Mouse (Mus musculus) megakaryocyte, embryonic 14.5 days (primary cell): ENCODE data around the gene Ccdc85c. TPM values are rescaled to one million over a fixed set of nuclear protein-coding genes. Genes with fewer than 3 reads are reported as not detected.

Experiments used
- H3K27me3 ChIP-seq: replicated peaks from 2 replicates; pipeline ENCODE3; 2012; ENCODE audit warnings: inconsistent platforms
- H3K36me3 ChIP-seq: replicated peaks from 2 replicates; pipeline ENCODE3; 2012; ENCODE audit warnings: low read length, inconsistent platforms, mixed read lengths
- H3K4me1 ChIP-seq: 2 replicates; pipeline ENCODE4 v1.6.1; 2012; ENCODE audit warnings: inconsistent platforms
- H3K4me3 ChIP-seq: replicated peaks from 2 replicates; pipeline ENCODE3; 2012; ENCODE audit warnings: moderate library complexity, mild to moderate bottlenecking, inconsistent platforms
- H3K9me3 ChIP-seq: 2 replicates; pipeline ENCODE4 v1.6.1; 2012; ENCODE audit warnings: inconsistent platforms
- FLI1 ChIP-seq: IDR thresholded peaks from 2 replicates; pipeline ENCODE4 v1.6.1; 2012; ENCODE audit warnings: low read length, inconsistent platforms, mixed read lengths
- GATA1 ChIP-seq: IDR thresholded peaks from 3 replicates; pipeline ENCODE4 v1.6.1; 2012; ENCODE audit warnings: mixed read lengths, low read length, inconsistent platforms, borderline replicate concordance
- polyA plus RNA-seq: library from polyadenylated mRNA; stranded (reverse); fragments of >175 nt; gene quantifications from 2 replicates; pipeline ENCODE4 v1.2.3, GENCODE M21; 2012; ENCODE audit warnings: low replicate concordance; ENCODE audit not compliant: insufficient read depth

Gene Ccdc85c
- polyA plus RNA-seq, 1 experiment: 1.5 TPM

DNA sequence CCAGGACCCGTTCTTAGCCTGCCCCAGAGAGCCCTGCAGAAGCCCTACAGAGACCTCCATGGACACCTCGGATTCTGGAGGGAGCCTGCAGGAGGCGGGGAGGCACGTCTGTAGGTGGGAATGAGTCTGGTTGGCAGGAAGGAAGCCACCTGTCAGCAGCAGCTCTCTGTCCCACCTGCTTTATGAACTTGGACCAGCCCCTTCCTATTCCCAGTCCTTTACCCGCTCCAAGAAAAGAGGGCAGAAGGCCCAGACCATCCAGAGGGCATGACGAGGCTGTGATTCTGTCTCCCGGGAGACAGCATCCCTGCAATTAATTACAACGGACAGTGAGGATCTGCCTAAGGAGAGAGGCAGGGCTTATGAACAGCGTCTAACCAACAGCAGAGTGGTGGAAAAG is 43.3 kb downstream of the Ccdc85c start:
- H3K9me3 ChIP-seq: peaks cover 5% of the 10 kb centered on the region
- no peak overlapping the region for H3K4me3 ChIP-seq
- H3K36me3 ChIP-seq: no peaks in the 10 kb centered on the region
- H3K27me3 ChIP-seq: peaks cover 82% of the 10 kb centered on the region
- H3K4me1 ChIP-seq: peaks cover 2% of the 10 kb centered on the region; the same call in 1 of the 2 replicates
- TF ChIP-seq FLI1 (no peak), GATA1 (no peak)

DNA sequence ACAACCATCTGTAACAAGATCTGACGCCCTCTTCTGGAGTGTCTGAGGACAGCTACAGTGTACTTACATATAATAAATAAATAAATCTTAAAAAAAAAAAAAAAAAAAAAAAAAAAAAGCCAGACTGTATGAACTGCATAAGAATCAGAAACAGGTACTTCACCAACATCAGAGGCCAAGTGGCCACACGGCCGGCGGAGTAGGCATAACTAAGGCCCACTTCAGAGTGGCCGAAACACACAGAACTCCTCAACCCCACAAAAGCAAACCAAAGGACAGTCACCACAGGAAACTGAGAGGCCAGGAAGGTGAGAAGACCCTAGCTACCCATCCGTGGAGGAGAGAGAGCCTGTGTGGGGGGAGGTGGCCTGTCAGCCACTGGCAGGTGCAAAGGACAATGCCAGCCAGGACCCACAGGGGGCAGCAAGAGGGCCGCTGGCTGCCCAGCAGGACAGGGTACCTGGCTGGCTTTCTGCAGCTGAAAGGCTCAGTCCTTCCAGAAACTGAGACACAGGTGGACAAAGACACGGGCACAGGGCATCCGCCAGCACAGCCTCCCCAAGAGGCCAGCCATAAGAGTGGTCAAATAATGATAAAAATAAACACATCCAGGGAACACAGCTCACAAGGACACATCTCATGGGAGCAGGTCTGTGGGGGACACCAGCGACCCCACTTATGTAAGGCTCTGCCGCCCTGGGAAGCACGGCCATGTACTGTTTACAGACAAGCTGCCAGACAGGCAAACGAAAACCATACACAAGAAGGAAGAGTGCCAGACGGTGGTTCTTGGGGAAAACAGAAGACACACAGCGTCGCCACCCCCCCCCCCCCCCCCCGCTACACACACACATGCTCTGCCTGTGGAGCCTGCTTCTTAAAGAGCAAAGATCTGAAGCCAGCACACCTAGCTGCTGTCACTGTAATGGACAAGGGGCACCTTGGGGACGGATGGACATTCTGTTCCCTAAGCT is 44.1 kb downstream of the Ccdc85c start:
- Histone ChIP-seq H3K4me3 (no peak overlapping the region), H3K36me3 (no peaks in the 10 kb centered on the region), H3K27me3 (peaks cover 83% of the 10 kb centered on the region), H3K4me1 (peaks cover 9% of the 10 kb centered on the region; the same call in 1 of the 2 replicates), H3K9me3 (peaks cover 5% of the 10 kb centered on the region)
- TF ChIP-seq GATA1 (no peak), FLI1 (no peak)

DNA sequence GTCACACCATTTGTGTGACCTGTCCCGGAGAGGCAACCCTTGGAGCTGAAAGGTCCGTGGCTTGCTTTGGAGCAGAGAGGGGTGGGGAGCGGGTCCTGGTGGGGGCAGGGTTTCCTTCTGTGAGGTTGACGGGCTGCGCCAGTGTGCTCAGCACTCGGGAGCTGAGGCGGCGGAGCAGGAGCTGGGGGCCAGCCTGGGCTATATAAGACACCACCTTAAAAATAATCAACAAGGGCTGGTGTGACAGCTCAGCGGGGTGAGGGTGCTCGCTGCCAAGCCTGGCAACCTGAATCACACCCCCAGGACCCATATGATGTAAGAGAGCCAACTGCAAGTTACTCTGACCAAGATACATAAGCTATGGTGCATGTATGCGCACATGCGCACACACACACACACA is 45.1 kb downstream of the Ccdc85c start:
- Histone ChIP-seq H3K36me3 (no peaks in the 10 kb centered on the region), H3K27me3 (peaks cover 84% of the 10 kb centered on the region), H3K4me3 (no peak overlapping the region), H3K9me3 (peaks cover 5% of the 10 kb centered on the region), H3K4me1 (peaks cover 18% of the 10 kb centered on the region)
- no peak for TF ChIP-seq GATA1
- TF ChIP-seq FLI1: no peak

DNA sequence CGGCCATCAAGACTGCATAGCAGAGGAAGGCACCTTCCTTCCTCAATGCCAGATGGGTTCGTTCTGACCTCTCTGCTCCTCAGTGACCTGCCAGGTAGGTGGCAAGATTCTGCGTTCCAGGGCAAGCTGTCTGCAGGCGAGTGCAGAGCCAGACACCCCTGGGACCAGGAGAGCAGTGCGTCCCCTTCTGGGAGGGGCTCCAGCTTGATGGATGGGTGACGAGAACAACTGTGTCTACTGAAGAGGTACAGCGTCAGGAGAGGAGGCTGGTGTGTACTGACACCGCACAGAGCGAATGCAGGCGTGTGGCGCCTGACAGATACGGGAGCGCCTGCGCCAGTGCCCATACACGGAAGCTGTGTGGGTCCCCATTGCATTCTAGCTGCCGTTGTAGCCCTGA is 47.7 kb downstream of the Ccdc85c start:
- Histone ChIP-seq H3K4me1 (peaks cover 18% of the 10 kb centered on the region), H3K27me3 (peaks cover 84% of the 10 kb centered on the region), H3K9me3 (no peaks in the 10 kb centered on the region), H3K36me3 (no peaks in the 10 kb centered on the region), H3K4me3 (no peak overlapping the region)
- no peak for TF ChIP-seq FLI1
- no peak for TF ChIP-seq GATA1

DNA sequence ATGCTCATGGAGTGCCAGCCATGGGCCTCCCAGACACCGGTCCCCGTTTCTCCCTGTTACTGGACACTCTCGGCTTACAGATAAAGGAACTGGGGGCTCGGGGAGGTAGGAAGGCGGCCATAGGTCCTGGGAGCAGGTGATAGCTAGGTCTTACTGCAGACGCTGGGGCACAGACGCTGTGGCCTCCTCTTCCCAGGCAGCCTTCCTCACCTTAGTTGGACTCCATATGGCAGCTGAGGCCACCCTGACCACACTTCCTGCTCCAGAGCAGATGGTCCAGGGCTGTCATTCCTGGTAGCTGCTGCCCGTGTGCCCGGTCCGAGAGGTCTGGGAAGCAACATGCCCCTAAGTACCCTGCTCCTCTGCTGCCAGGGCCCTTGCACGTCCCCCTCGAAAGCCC is 48.3 kb downstream of the Ccdc85c start:
- Histone ChIP-seq H3K4me3 (no peak overlapping the region), H3K36me3 (no peaks in the 10 kb centered on the region), H3K4me1 (peaks cover 18% of the 10 kb centered on the region), H3K9me3 (no peaks in the 10 kb centered on the region), H3K27me3 (peaks cover 81% of the 10 kb centered on the region)
- TF ChIP-seq GATA1 (no peak), FLI1 (no peak)

DNA sequence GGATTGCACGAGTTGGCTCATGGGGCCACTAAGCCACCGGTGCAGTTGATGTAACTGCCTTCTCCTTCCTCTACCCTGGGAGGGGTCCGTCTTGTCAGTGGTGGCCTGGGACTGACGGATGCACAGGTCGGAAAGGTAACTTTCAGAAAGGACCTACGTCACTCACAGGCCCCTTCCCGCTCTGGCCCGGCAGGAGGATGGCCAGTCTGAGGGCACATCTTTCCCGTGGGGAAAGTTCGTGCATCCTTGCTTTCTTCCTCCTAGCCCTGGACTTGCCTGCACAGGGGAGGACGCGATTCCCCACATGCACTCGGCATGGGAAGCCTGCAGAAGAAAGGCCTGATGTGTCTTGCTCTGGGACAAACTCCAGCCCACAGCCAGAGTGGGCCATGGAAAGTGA is 49.0 kb downstream of the Ccdc85c start:
- no peak overlapping the region for H3K4me3 ChIP-seq
- no peaks in the 10 kb centered on the region for H3K9me3 ChIP-seq
- peaks cover 82% of the 10 kb centered on the region for H3K27me3 ChIP-seq
- peaks cover 18% of the 10 kb centered on the region for H3K4me1 ChIP-seq
- no peaks in the 10 kb centered on the region for H3K36me3 ChIP-seq
- no peak for TF ChIP-seq FLI1
- no peak for TF ChIP-seq GATA1

DNA sequence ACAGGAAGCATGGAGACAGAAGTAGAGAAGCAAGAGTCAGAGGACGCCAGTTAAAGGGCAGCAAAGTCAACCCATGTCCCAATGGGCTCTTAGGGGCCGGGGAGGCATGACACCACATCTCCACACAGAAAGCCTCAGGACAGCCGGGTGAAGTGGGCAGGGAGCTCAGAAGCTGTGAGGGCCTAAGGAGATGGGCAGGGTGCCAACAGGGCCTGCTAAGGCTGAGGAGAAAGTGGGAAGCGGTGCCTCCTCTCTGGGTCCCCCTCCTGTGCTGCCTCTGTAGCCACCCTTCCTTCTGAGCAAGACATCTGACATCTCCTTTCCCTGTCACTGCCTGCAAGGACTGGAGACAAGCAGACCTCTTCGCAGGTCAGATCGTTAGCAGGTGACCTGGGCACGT is 49.4 kb downstream of the Ccdc85c start:
- Histone ChIP-seq H3K4me3 (no peak overlapping the region), H3K9me3 (no peaks in the 10 kb centered on the region), H3K4me1 (peaks cover 18% of the 10 kb centered on the region), H3K27me3 (peaks cover 82% of the 10 kb centered on the region), H3K36me3 (no peaks in the 10 kb centered on the region)
- TF ChIP-seq GATA1: no peak
- no peak for TF ChIP-seq FLI1

DNA sequence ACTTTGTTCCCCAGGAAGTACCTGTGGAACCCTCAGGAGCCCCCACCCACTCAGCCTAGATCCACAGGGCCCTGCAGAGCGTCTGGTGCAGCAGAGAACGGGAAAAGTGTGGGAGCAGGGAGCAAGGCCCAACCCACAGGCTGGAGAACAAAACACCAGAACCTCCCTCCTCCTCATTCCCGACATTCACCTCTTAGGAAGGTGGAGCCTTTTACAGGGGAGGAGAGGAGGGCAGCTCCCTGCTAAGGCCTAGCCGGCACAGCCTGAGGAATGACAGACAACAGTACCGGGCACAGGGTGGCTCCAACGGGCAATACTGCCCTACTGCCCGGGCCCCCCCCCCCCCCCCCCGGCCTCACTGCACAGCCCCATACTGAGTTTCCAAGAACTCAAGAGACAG is 51.9 kb downstream of the Ccdc85c start:
- TF ChIP-seq GATA1 (no peak), FLI1 (no peak)
- H3K27me3 ChIP-seq: peaks cover 84% of the 10 kb centered on the region
- no peaks in the 10 kb centered on the region for H3K36me3 ChIP-seq
- H3K9me3 ChIP-seq: no peaks in the 10 kb centered on the region
- H3K4me1 ChIP-seq: peaks cover 31% of the 10 kb centered on the region
- no peak overlapping the region for H3K4me3 ChIP-seq

DNA sequence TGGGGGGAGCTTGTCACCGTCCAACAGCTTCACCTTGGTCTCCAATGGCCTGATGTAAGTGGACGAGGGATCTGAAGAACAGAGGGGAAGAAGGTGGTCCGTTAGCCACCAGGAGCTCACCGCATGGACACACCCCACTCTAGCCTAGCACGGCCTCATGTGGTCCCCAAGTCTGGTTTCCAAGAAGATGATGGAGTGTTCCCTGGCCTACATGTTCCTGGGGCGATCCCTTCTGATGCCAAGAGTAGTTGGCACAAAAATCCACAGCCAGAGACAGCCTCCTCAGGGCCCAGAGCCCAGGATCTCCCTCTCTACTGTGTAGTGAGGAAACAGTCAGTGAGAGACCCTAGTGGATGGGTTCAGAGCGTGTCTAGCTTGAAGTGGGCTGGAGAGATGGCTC is 53.5 kb downstream of the Ccdc85c start:
- Histone ChIP-seq H3K9me3 (no peaks in the 10 kb centered on the region), H3K4me1 (peaks cover 34% of the 10 kb centered on the region), H3K27me3 (peaks cover 84% of the 10 kb centered on the region), H3K4me3 (no peak overlapping the region), H3K36me3 (no peaks in the 10 kb centered on the region)
- no peak for TF ChIP-seq FLI1
- TF ChIP-seq GATA1: no peak

DNA sequence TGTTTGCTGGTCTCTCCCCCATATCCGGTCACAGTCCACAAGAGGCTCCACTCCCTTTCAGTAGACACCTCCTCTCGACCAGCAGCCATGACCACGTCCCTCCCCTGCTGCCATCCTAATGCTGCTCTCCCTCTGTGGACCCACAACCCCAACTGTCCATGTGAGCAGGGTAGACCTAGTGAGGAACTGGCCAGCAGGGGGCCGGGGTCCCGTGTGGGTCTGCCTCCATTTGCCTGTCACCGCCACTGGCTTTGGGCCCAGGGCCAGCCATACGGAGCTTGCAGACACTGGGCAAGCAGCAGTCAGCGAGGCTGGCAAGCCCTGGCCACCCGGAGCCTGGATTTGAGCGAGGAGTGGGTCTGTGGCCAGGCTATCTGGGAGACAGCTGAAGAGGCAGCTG is 54.0 kb downstream of the Ccdc85c start:
- H3K36me3 ChIP-seq: no peaks in the 10 kb centered on the region
- TF ChIP-seq GATA1: no peak
- no peak for TF ChIP-seq FLI1
- no peaks in the 10 kb centered on the region for H3K9me3 ChIP-seq
- H3K4me1 ChIP-seq: peaks cover 30% of the 10 kb centered on the region
- H3K4me3 ChIP-seq: no peak overlapping the region
- H3K27me3 ChIP-seq: peaks cover 84% of the 10 kb centered on the region
